Mouse (Mus musculus): ENCODE results near the gene Large2.

Large2 gene

DNA sequence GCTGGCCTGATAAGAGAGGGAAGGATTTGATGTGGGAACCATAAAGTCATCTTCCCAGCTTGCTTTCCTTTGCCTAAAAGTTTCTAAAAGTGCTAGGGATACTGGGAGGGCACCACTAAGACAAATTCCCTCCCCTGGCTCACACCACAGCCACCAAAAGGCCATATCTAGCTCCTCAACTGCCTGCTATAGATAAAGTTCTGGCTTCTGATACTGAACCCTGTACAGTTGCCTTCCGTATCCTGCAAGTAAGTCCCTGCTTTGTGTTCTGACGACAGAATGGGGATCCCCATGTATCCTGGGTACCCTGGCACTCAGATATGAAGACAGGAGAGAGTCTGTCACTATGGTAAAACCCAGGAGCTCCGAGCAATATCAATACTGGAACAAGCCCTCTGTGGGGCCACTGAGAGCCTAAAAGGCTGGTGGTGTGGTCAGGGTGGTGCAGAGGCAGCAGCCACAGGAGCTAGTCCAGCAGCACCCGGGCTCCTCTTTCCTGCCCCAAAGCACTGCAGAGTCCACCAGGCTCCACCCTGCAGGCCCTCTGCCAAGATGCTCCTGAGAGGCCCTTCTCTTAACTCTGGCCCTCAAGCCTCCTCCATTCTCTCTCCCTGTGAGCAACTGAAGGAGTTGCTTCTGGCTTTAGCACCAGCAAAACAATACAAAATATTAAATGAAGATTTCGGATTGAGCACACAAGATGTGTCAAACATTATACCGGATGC is 15.7 kb upstream of the Large2 start:
- no peak for DNase-seq

DNA sequence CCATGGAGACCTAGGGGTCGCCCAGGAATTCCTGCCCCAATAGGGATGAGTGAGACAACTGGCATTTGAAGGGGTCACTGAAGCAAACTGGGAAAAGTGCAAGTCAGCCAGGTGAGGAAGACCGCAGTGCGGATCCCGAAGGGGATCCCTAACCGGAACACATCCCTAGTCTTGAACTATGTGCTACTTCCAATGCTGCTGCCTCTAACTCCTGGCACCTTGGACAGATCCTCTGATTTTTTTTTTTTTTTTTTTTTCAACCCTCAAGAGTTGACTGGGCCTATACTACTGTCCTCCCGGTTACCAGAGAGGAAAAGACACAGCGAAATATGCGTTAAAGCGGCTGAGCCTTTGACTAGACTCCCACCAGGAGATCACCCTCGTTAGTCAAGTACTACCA is 15.0 kb upstream of the Large2 start:
- no peak for DNase-seq

DNA sequence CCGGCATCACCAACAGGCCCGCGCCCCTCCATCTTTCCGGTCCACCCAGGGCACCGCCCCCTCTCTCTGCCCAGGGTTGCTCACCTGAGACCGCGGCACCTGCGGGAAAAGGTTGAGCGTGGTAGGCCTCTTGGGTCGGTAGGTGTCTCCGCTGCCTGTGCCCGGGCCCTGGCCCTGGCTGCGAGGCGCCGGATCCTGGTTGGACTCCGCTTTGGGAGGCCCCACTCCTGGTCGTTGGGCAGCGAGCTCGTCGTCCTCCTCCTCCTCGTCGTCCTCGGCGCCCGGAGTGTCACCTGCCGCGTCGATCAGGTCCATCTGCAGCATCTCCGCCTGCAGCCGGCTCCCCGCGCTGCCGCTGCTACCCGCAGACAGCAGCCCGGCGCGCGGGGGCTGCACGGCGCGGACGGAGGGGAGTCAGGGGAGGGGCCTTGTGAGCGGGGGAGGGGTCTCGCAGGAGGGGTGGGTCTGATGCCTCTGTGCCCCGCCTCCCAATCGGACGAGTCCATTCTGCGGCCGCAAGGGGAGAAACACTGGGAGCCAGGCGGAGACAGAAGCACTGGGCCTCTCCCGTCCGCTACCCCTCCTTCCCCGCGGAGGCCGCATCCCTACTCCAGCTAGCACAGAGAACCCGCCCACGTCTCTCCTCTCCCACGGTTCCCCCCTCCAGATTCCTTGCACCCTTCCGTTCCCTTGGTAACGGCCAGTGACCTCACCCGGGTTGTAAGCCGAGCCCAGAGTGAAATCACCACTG is 14.4 kb upstream of the Large2 start:
- DNase-seq, result peak; percentile 85

DNA sequence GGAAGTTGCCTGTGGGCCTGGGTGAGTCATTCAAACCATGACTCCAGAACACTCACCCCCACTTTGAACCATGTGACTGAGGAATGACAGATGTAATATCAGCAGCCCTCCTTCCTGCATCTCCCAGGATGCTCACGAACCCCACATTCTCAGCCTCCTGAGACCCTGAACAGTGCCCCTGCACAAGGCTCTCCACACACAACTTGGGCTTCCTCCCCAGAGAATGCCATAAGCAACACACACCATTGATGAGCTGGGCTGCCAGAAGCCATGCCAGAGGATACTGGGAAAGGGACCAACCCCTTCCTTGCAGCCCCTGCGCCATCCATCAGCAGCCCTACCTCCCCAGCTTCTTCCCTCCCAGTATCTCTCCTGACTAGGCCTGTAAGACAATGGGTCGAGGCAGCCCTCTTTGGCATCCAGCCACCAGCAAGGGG is 13.4 kb upstream of the Large2 start:
- DNase-seq, result peak; percentile 36

DNA sequence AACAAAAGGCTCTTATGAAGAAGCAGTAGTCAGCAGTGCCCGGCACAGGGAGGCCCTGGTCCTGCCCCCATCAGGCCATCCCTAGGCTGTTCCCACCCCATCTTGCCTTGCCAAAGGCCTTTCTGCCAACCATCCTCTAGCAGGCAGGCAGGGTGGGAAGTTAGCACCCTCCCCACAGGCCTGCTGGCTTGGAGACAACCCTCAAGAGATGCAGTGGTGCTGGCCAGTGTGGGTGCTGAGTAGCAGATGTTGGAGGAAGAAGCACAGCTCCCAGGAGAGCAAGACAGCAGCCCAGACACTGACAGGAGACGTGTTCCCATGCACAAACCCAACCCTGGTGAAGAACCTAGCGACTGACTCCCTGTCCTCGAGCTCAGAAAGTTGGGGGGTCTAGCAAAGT is 13.0 kb upstream of the Large2 start:
- no peak for DNase-seq

DNA sequence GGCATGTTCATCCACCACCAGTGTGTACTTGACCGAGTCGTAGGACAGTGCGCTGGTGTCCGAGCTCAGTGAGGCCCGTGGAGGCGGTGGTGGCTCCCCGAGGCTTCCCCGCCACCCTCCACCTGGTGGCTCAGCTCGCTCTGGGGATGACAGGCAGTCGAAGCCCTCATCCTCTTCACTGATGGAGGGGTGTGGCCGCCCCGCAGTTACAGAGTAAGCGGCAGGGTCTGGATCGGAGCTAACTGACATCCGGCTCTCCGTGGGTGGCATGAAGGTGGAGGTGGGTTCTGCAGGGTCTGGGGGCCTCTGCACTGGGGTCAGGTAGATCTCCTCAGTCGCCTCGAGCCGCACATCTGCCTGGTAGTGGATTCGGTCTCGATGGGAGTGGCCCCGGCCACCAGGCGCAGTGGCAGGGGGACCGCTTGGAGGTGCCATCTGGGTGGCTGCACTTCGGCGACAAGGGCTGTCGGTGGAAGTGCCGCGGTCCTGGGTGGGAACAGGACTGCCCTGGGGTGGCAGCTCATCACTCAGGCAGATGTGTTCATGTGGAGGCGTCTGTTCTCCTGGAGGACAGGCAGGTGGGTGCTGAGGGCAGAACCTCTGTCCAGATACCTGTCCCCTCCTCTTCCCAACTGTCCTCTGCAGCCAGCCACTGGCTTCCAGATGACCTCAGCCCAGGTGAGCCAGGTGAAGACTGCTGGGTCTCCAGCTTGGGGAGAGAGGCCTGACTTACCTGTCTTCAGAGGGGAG is 12.3 kb upstream of the Large2 start:
- no peak for DNase-seq

DNA sequence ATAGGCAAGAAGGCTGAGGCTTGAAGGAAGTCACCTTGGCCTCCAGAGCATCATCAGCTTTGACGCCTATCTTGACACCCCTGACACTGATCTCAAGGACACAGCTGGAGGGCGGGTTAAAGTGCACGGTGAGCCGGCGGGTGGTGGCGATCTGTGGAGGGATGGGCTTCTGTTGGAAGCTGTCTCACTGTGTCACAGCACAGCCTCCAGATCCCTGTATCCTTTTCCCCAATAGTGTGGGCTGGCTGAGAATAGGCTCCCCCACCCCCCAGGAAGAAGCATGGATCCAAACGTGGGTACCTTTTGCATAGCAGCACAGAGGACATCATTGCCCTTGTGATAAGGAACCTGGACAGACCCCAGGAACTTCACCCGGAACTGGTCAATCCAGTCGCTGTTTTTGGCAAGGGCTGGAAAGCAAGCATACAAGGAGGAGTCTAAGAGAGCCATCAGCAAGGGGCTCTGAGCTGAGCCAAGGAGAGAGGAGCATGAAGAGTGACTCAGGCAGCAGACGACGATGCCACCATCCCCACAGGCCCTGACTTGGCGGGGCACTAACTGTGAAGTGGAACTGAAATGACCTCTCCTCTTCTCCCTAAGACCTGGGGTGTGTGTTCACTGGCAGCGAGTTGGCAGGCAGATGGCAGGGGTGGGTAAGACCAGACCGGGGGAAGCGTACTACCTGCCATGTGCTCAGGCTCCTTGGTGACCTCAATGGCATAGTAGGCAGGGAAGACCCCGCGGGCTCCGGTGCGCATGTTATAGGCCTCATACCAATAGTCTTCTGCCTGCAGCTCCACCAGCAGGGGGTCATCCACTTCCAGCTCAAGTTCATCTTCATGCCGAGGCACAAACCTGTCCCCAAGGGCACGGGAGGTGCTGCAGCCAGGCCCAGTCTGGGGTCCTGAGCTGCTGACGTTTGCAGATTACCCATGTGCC is 10.7 kb upstream of the Large2 start:
- DNase-seq, result no peak

DNA sequence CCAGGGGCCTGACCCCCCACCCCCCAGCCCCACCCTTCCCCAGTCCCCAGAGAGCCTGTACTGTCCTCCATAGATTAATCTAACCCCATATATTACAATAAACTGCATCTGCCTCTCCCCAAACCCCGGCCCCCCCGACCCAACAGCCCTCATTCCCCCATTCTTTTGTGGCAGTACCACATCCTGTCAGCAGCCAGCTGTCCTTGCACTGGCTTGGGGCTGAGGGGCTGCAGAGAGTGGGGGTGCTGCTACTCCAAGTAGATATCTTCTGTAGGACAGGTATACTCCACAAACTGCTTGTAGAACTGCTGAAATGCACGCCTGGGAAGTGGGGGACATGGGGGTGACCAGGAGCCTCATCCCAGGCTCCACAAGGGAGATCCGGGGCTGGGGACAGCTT is 9.4 kb upstream of the Large2 start:
- no peak for DNase-seq

DNA sequence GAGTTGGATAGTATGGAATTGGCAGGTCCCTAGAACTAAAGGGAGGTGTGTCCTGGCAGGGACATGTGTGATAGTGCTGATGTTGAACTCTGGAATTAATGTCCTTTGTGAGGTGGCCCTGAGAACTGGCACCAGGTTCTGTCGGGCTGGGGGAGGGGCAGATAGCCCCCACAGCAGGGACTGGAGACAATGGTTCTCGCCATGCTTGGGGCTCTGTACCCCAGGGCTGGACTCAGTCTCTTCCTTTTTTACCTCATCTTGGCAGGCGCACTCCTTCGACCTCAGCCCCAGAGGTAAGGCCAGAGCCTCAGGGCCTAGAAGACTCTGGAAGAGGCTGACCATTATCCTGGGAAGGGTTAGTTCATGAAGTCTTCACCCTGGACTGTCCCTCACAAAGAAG is 8.1 kb upstream of the Large2 start:
- no peak for DNase-seq

DNA sequence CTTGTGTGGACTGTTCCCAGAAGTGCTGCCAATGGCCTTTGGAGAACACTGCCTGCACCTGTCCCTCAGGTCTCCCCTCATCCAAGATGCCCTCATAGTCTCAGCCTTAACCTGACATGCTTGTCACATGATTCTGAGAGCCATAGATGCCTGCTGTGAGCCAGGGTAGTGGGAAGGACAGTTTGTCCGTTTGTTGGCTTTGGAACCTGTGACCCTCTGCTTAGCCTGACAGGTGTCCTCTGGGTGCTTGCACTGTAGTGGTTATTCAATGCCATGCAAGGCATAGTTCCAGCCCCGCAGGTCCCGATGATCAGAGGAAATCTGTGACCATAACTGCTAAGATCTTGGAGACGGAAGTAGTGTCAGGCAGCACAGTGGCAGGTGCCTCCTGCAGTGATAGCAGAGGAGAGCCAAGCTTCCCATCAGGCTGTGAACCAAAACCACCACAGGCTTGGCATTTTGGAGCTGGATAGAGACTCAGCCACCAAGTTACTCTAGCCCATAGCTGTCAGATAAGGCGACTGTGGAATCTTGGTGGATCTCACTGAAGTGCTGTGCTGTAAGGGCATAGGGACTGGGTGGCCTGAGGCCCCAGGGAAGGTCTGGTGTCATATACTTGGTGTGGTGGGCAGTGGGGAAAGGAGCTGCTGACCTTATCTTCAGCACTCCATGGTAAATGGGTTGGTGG is 7.4 kb upstream of the Large2 start, which contains the start of gene 1700029I15Rik:
1700029I15Rik (plus strand) TSS at position 638 of the 688 bp plus-strand sequence.
- DNase-seq, result no peak

DNA sequence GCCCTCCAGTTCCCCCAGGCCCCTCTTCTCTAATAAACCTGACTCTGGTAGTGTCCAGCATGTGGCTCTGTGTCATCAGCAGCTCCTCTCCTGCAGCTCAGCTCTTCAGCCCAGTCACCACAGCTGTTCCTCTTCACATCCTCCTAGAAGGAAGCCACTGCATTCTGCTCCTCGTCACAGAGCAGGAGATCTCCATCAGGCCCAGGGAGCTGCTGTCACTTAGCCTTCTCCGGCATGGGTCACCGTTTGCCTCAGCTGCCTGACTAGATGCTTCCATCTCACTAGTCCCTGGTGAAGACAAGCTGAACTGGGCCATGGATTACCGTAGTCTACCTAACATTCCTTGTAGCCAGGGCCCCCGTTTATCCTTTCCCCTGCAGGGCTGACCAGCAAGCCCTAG is 6.5 kb upstream of the Large2 start:
- no peak for DNase-seq

DNA sequence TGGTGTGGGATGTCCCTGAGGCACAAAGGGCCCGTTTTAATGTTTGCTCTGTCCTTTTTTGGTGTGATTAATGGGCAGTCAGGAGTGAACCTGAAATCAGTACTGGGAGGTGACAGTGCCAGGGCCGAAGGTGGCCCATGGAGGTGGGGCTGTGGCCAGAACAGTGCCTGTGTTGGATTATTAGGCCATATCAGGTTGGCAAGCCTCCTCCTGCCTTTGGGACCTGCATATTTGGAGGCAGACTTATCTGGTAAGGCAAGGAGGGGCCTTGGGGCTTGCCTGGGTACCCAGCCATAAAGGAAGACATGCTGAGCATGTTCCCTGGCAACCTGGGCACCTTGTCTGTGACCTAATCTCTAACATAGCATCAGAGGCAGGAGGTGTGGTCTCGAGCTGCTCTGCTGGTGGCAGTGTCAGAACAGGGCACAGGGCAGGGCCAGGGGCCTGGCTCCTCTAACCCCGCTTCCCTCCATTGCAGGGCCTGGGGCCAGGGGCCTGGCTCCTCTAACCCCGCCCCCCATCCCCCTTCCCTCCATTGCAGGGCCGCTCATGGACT is 5.9 kb upstream of the Large2 start:
- DNase-seq, result no peak

DNA sequence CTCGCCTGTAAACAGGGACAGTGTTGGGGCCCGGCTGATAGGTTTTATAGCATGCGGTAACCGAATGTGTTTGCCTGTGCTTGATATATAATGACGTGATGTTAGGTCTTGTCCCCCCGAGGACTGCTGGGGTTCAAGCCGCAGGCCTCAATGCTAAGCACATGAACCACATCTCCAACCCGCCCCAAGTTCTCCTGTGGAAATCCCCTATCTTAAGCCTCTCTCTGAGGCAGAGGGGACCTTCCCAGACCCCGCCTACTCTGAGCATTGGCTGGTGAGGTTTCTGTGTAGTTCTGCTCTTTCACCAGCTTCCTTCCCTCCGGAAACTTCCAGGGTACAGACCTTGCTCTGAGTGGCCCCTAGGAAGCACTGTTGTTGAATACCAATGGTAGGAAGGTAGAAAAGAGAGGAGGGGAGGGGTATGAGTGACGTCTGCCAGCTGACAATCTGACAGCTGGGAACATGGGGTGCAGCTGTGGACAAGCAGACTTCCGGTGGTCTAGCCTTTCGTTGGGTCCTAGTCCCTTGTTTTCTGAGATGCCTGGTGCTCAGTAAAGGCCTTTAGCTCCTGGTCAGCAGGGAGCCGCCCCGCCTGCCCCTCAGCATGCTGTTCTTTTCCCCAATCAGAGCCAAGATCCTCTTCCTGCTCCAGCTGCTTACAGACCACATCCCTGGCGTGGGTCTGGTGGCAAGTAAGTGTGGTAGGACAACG is 5.3 kb upstream of the Large2 start:
- DNase-seq, result no peak

DNA sequence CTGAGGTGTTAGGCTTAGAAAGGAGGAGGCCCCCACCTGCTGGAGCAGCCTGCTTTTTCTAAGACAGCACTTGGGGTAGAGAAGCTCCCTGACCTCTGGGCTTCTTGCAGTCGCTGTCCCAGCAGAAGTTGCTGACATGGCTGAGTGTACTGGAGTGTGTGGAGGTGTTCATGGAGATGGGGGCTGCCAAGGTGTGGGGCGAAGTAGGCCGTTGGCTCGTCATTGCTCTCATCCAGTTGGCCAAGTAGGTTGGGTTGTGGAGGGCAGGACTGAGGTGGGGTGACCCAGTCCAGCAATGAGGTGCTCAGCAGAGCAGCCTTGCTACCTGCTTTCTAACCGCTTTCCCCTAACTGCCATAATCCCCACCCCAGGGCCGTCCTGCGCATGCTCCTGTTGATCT is 2.7 kb upstream of the Large2 start:
- no peak for DNase-seq

DNA sequence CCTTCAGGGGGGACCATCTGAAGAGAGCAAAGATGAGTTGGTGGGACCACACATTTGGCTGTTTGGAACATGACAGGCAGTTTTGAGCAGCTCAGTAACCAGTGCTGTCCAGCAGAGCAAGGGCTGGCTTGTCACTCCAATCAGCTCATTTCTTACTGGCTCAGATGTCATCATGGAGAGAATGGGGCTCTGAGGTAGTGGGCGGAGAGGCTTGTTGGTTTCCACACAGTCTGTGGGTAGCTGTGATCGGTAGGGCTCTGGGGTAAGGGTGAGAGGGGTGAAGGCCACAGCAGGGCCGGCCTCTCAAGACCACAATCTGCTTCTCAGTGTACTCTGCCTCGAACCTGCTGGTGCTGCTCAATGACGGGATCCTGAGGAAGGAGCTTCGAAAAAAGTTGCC is 1.6 kb upstream of the Large2 start:
- no peak for DNase-seq

DNA sequence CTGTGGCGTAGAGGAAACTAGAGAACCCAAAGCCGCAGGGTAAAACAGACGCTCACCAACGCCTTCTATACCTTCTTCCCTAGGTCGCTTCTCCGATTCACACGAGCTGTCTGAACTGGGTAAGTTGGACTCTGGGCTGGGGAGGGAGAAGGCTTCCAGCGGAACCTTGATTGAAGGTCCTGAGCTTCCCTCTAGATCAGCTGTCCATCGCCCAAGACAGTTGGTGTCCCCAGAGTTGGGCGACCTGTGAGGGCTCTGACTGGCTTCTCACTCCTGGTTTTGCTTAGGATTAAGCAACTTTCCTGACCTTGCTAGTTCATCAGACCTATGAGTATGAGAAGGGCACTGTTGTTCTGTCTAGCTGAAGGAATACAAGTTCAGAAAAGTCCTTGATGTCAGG is 1.1 kb upstream of the Large2 start:
- DNase-seq, result no peak

DNA sequence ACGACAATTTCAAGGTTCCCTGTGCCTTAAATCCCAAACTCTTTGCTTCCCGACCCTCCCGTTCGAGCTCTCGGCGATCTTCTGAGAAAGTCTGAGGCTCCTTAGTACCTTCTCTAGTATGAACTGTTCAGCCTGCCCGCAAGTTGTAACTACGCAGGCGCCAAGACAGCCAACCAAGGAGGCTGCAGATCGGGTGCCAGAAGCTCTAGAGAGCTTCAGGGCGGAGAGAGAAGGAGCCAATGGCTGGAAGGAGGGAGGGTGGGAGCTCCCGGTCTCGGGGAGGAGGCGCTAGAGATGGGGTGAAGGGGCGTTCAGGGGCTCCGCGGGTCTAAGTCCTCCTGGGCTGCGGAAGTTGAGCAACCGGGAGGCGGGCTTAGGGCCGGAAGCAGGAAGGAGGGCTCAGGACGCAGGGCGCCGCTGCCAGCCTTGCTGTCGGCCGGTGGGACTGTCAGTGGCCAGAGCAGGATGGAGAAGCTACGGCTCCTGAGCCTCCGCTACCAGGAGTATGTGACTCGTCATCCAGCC is 492 bp upstream of the Large2 start:
- peak; percentile 86 for DNase-seq

DNA sequence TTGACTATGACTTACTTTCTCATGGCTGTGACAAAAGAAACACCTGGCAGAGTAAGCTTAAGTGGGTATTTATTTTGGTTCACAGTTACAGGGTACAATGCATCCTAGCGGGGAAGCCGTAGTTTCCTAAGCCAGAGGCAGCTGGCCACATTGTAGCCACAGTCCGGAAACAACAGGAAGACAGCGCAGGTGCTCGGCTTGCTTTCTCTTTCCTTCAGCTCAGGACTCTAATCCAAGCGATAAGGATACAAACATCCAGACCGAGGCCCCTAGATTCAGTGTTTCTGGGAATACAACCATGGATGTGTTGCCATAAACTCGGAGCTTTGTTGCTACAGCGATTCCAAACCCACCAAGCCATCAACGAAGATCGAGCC is 1.2 kb downstream of the Large2 start:
- no peak for DNase-seq

DNA sequence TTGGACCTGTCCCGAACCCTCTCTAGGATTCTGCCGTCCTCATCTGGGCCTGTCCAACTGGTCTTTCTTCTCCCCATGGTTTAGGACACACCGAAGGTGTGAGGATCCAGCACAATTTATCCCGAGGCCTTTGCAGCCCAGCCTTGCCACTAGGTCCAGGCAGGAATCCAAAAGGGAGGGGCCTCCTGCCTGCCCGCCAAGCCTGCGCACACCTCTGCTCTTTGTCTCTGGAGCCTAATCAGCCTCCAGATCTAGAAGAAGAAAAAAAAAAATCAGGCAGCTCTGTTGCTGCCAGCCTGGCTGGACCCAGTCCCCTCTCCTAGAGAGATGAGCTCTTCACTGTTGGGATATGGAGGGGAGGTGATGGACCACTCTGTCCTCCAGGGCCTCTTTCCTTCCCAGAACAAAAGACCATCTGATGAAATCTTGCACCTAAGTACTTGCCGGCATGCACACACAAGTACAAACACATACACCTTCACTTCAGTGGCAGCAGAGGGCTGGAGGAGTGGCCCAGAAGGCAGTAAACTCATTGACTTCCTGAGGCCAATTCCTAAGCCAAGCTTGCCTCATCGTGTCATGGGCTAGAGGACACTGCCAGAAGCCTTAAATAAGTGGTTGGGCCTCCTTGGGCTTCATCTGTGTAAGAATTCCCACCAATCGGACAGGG is 1.8 kb downstream of the Large2 start:
- no peak for DNase-seq

Data from right cerebral cortex, postnatal 4 days (tissue).